Mouse (Mus musculus) brown adipose tissue, adult 24 weeks (tissue): ENCODE data around the gene Olfr288. TPM values are rescaled to one million over a fixed set of nuclear protein-coding genes. Genes with fewer than 3 reads are reported as not detected.

Source experiments
- H3K27ac ChIP-seq: fragments of 200-500 bp; replicated peaks from 2 replicates; pipeline ENCODE4 v1.5.1; 2012; ENCODE audit warnings: low read depth, mild to moderate bottlenecking, low read length
- H3K4me1 ChIP-seq: fragments of 200-500 bp; 2 replicates; pipeline ENCODE4 v1.6.1; 2012; ENCODE audit warnings: low read length, mixed read lengths; ENCODE audit not compliant: control insufficient read depth, insufficient read depth, insufficient read length
- H3K4me3 ChIP-seq: fragments of 200-500 bp; 2 replicates; pipeline ENCODE4 v1.5.1; 2012; ENCODE audit warnings: low read depth, mild to moderate bottlenecking, low read length, moderate library complexity; ENCODE audit not compliant: insufficient read depth
- polyA plus RNA-seq: library from polyadenylated mRNA; stranded (reverse); fragments of >200 nt; gene quantifications from 2 replicates; pipeline ENCODE4 v1.2.4, GENCODE M21; 2012; ENCODE audit not compliant: missing spikeins, insufficient read depth, insufficient read length

Olfr288 gene
- polyA plus RNA-seq, 1 experiment = not detected

- Histone ChIP-seq H3K4me3 (no peak overlapping the region), H3K27ac (no peak overlapping the region)
These were observed 41.2 kb downstream of the Olfr288 start for GRCm38 (mm10) chr15:98154146-98154545.

GRCm38 (mm10) chr15:98153625-98154024 lies 41.7 kb downstream of the Olfr288 start:
- Histone ChIP-seq H3K4me1 (no peaks in the 10 kb centered on the region), H3K27ac (no peak overlapping the region), H3K4me3 (no peak overlapping the region)

More at GRCm38 (mm10) chr15:98154146-98154545, 41.2 kb downstream of the Olfr288 start:
- no peaks in the 10 kb centered on the region for H3K4me1 ChIP-seq

GRCm38 (mm10) chr15:98152916-98153315 lies 42.4 kb downstream of the Olfr288 start:
- Histone ChIP-seq H3K4me1 (no peaks in the 10 kb centered on the region), H3K27ac (no peak overlapping the region), H3K4me3 (no peak overlapping the region)

GRCm38 (mm10) chr15:98149166-98149602 lies 46.2 kb downstream of the Olfr288 start:
- Histone ChIP-seq H3K4me1 (peaks cover 4% of the 10 kb centered on the region), H3K4me3 (no peak overlapping the region), H3K27ac (no peak overlapping the region)

- no peak overlapping the region for H3K27ac ChIP-seq
- peaks cover 4% of the 10 kb centered on the region for H3K4me1 ChIP-seq
- H3K4me3 ChIP-seq = no peak overlapping the region
These were observed 47.0 kb downstream of the Olfr288 start for GRCm38 (mm10) chr15:98148356-98148755.

- Histone ChIP-seq H3K4me3 (peak overlapping the region; percentile 69), H3K4me1 (peaks cover 4% of the 10 kb centered on the region), H3K27ac (peak overlapping the region; percentile 68)
These were observed 49.7 kb downstream of the Olfr288 start for GRCm38 (mm10) chr15:98145559-98146181.

- Histone ChIP-seq H3K4me1 (peaks cover 4% of the 10 kb centered on the region), H3K27ac (peak overlapping the region; percentile 7; the same call in 1 of the 2 replicates), H3K4me3 (peak overlapping the region; percentile 69)
These were observed 50.4 kb downstream of the Olfr288 start for GRCm38 (mm10) chr15:98144861-98145507.

- no peak overlapping the region for H3K27ac ChIP-seq
- no peak overlapping the region for H3K4me3 ChIP-seq
- peaks cover 4% of the 10 kb centered on the region for H3K4me1 ChIP-seq
These were observed 52.8 kb downstream of the Olfr288 start for GRCm38 (mm10) chr15:98142515-98142914.

GRCm38 (mm10) chr15:98140809-98141208 lies 54.5 kb downstream of the Olfr288 start:
- Histone ChIP-seq H3K4me3 (no peak overlapping the region), H3K27ac (no peak overlapping the region), H3K4me1 (peaks cover 4% of the 10 kb centered on the region)

- Histone ChIP-seq H3K27ac (no peak overlapping the region), H3K4me1 (peaks cover 2% of the 10 kb centered on the region), H3K4me3 (no peak overlapping the region)
These were observed 55.6 kb downstream of the Olfr288 start for GRCm38 (mm10) chr15:98139763-98140162.

GRCm38 (mm10) chr15:98136871-98137270 lies 58.5 kb downstream of the Olfr288 start:
- H3K4me1 ChIP-seq = no peaks in the 10 kb centered on the region
- H3K4me3 ChIP-seq = no peak overlapping the region
- no peak overlapping the region for H3K27ac ChIP-seq

Other genes starting within 250 kb of the Olfr288 start
- gene Tmem106c, start 231.3 kb downstream of the Olfr288 start, polyA plus RNA-seq = 19.7 and 33.2 TPM in 2 replicates
- not detected in 2 replicates for gene Col2a1, start 190.8 kb downstream of the Olfr288 start, polyA plus RNA-seq
- 55.0 and 67.2 TPM in 2 replicates for gene Pfkm, start 103.0 kb downstream of the Olfr288 start, polyA plus RNA-seq
- gene Senp1, start 101.8 kb downstream of the Olfr288 start, polyA plus RNA-seq = 6.0 and 7.7 TPM in 2 replicates
- 31.3 and 32.9 TPM in 2 replicates for gene Asb8, start 29.9 kb downstream of the Olfr288 start, polyA plus RNA-seq
- gene Ccdc184, start 28.4 kb downstream of the Olfr288 start, polyA plus RNA-seq = not detected in 2 replicates
- gene Gm44579, start 25.4 kb upstream of the Olfr288 start, polyA plus RNA-seq = not detected in 2 replicates
- gene Olfr287, start 25.5 kb upstream of the Olfr288 start, polyA plus RNA-seq = not detected in 2 replicates
- gene Olfr286, start 38.9 kb upstream of the Olfr288 start, polyA plus RNA-seq = not detected in 2 replicates
- not detected in 2 replicates for gene H1fnt, start 61.8 kb upstream of the Olfr288 start, polyA plus RNA-seq
- 3.6 and 4.6 TPM in 2 replicates for gene Zfp641, start 100.6 kb upstream of the Olfr288 start, polyA plus RNA-seq
- not detected in 2 replicates for gene Olfr285, start 121.8 kb upstream of the Olfr288 start, polyA plus RNA-seq
- not detected in 2 replicates for gene Olfr284, start 145.4 kb upstream of the Olfr288 start, polyA plus RNA-seq
- gene Olfr283, start 185.4 kb upstream of the Olfr288 start, polyA plus RNA-seq = not detected in 2 replicates
- gene Olfr282, start 235.7 kb upstream of the Olfr288 start, polyA plus RNA-seq = not detected in 2 replicates